Mouse (Mus musculus) liver, adult 10 weeks (tissue): Measurements from ENCODE around the gene Tas2r103. TPM values are rescaled to one million over a fixed set of nuclear protein-coding genes. Genes with fewer than 3 reads are reported as not detected.

ENCODE experiments used
- polyA plus RNA-seq: library from polyadenylated mRNA; stranded (reverse); fragments of 350-450 nt; fragmentation: Illumina TruSeq; extraction: RNeasy Lipid Tissue Mini Kit (QIAGEN cat#74804); gene quantifications from one replicate; pipeline ENCODE4 v1.2.3, GENCODE M21; 2014; ENCODE audit warnings: low read depth, low replicate concordance

Tas2r103 gene
- not detected for polyA plus RNA-seq

DNA sequence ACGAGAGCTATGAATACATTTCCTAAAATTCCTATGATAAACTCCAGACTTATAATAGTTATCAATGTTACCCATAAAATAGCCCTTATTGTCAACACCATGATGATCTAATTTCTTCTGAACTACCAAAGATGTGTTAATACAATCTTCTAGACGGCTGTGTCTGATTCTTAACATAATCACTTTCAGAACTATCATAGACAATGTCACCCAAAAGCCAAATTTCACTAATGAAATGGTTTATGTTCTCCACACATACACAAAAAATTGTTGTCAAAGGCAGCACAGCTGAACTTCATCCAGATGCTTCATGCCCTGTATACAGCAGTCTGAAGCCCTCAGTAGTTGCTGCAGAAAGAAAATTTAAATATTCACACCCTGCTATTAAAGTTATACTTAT, at the start of gene Tas2r103:
Gene Tas2r103 (minus strand): TSS at position 101 of the 400 bp plus-strand sequence.

DNA sequence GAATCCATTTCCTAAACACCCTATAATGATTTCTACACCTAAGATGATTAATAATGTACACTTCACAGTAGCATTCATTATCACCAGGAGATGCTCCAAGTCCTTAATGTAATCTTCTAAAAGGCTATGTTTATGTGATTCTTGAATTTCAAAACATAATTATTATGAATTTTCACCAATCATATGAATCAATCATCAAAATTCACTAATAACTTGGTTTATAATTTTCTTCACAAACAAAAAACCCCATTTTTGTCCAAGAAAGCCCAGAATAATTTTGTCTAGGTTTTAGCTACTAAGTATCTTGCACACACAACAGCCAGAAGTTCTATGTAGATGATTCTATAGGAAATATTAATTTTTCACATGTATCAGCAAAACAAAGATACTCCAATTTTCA, 18.8 kb upstream of the Tas2r103 start, which contains the start of gene Tas2r140:
Gene Tas2r140 (minus strand): TSS at position 101 of the 400 bp plus-strand sequence.

Other genes starting within 250 kb of the Tas2r103 start
- gene Tas2r117, start 234.3 kb downstream of the Tas2r103 start, polyA plus RNA-seq = not detected
- gene Tas2r123, start 190.0 kb downstream of the Tas2r103 start, polyA plus RNA-seq = not detected
- gene Tas2r116, start 181.7 kb downstream of the Tas2r103 start, polyA plus RNA-seq = not detected
- not detected for gene Tas2r110, start 169.1 kb downstream of the Tas2r103 start, polyA plus RNA-seq
- gene Tas2r113, start 144.1 kb downstream of the Tas2r103 start, polyA plus RNA-seq = not detected
- gene Tas2r125, start 127.5 kb downstream of the Tas2r103 start, polyA plus RNA-seq = not detected
- not detected for gene Tas2r129, start 86.0 kb downstream of the Tas2r103 start, polyA plus RNA-seq
- gene Tas2r131, start 79.2 kb downstream of the Tas2r103 start, polyA plus RNA-seq = not detected
- gene Tas2r109, start 56.1 kb downstream of the Tas2r103 start, polyA plus RNA-seq = not detected
- gene Tas2r140, start 18.7 kb upstream of the Tas2r103 start, polyA plus RNA-seq = not detected
- 143 TPM for gene Smim10l1, start 67.8 kb upstream of the Tas2r103 start, polyA plus RNA-seq